Mouse (Mus musculus) ES-Bruce4 (cell line): ENCODE data around the gene Szt2. TPM values are rescaled to one million over a fixed set of nuclear protein-coding genes. Genes with fewer than 3 reads are reported as not detected.

ENCODE experiments used
- H3K27ac ChIP-seq: 2 replicates; pipeline ENCODE4 v1.5.1; 2012; ENCODE audit warnings: low read length, inconsistent platforms; ENCODE audit not compliant: insufficient read depth
- H3K27me3 ChIP-seq: 2 replicates; pipeline ENCODE4 v1.6.1; 2012; ENCODE audit warnings: mild to moderate bottlenecking, low read length, inconsistent platforms; ENCODE audit not compliant: control insufficient read depth, poor library complexity, insufficient read depth, severe bottlenecking
- H3K36me3 ChIP-seq: 2 replicates; pipeline ENCODE4 v1.6.1; 2012; ENCODE audit warnings: inconsistent platforms, mild to moderate bottlenecking, low read length, moderate library complexity; ENCODE audit not compliant: control insufficient read depth, poor library complexity, insufficient read depth, severe bottlenecking
- H3K4me1 ChIP-seq: one replicate; pipeline ENCODE4 v1.8.1; 2011; ENCODE audit warnings: low read length; ENCODE audit not compliant: control insufficient read depth, insufficient read depth
- H3K4me3 ChIP-seq: 2 replicates; pipeline ENCODE4 v1.5.1; 2011; ENCODE audit warnings: low read depth, mild to moderate bottlenecking, low read length
- H3K9ac ChIP-seq: 2 replicates; pipeline ENCODE4 v1.6.1; 2012; ENCODE audit warnings: low read depth, mild to moderate bottlenecking, inconsistent platforms; ENCODE audit not compliant: poor library complexity, severe bottlenecking
- H3K9me3 ChIP-seq: replicated peaks from 2 replicates; pipeline ENCODE4 v1.6.1; 2012; ENCODE audit warnings: mild to moderate bottlenecking, low read length, inconsistent platforms; ENCODE audit not compliant: control insufficient read depth, poor library complexity, insufficient read depth, severe bottlenecking
- CTCF ChIP-seq: IDR thresholded peaks from one replicate; pipeline ENCODE4 v1.8.1; 2011; ENCODE audit warnings: low read depth, low read length
- EP300 ChIP-seq: IDR thresholded peaks from 2 replicates; pipeline ENCODE4 v1.6.1; 2011; ENCODE audit warnings: low read depth, low read length; ENCODE audit not compliant: insufficient read depth
- POLR2A ChIP-seq: IDR thresholded peaks from one replicate; pipeline ENCODE4 v1.8.1; 2011; ENCODE audit warnings: low read length; ENCODE audit not compliant: insufficient read depth
- polyA plus RNA-seq: library from polyadenylated mRNA; stranded (reverse); fragments of >200 nt; gene quantifications from 2 replicates; pipeline ENCODE4 v1.2.4, GENCODE M21; 2011; ENCODE audit warnings: low read depth; ENCODE audit not compliant: missing spikeins, insufficient read depth, insufficient read length

The Szt2 gene
- polyA plus RNA-seq, 1 experiment = 17.2 TPM

DNA sequence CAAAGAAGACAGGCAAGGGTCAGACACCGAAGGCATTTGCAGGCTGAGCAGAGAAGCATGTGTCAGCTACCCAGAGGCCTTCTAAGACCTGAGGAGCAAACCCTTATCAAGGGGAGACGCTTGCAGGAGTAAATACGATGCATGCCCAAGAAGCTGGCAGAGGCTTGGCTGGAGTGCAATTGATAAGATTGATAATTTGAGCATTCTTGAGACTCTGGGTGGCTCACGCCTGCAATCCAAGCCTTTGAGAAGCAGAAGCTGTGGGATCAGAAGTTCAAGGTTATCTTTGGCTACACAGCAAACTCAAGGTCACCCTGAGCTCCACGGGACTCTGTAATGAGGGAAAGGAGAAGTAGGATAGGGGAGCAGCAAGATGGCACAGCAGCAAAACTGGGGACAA lies 7.2 kb downstream of the Szt2 start:
- H3K36me3 ChIP-seq = peaks cover 16% of the 10 kb centered on the region
- no peak for TF ChIP-seq CTCF
- TF ChIP-seq EP300 = no peak
- TF ChIP-seq POLR2A = no peak

DNA sequence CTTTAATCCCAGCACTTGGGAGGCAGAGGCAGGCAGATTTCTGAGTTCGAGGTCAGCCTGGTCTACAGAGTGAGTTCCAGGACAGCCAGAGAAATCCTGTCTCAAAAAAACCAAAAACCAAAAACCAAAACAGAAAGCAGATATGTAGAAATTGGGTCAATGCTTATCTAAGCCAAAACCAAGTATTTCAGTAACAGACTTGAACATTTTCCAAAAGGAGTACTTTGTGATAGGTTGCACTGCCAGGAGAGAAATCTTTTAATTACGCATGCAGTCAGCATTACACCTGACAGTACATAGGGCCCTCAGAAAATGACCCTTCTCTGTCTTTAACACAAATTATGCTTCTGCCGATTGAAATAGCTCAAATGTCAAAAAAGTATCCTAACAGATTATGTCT lies 7.7 kb downstream of the Szt2 start:
- Histone ChIP-seq H3K9me3 (no peaks in the 10 kb centered on the region), H3K36me3 (peaks cover 16% of the 10 kb centered on the region), H3K4me3 (no peak overlapping the region), H3K9ac (no peak overlapping the region), H3K4me1 (no peaks in the 10 kb centered on the region), H3K27ac (no peak overlapping the region), H3K27me3 (no peaks in the 10 kb centered on the region)
- TF ChIP-seq EP300 (no peak), POLR2A (no peak), CTCF (no peak)

More for the DNA sequence above, 7.2 kb downstream of the Szt2 start:
- Histone ChIP-seq H3K9me3 (no peaks in the 10 kb centered on the region), H3K27ac (no peak overlapping the region), H3K27me3 (no peaks in the 10 kb centered on the region), H3K4me3 (no peak overlapping the region), H3K9ac (no peak overlapping the region), H3K4me1 (no peaks in the 10 kb centered on the region)

DNA sequence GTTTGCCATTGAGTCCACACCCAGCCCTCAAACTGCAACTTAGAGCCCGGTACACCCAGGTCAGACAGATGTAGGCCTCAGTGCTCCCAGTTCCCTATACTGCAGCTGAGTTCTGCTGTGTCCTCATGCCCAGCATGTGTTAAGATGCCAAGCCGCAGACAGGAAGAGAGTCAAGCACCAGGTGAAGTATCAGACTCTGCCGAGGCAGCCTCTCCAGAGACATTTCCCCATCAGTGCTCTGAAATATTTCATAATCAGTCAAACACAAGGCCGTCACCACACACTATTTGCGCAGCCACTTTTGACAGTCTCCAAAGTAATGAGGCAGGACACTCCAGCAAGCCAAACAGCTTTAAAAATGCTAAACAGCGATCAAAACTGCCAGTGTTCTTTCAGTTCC lies 10.7 kb downstream of the Szt2 start:
- Histone ChIP-seq H3K36me3 (peaks cover 19% of the 10 kb centered on the region), H3K9ac (no peak overlapping the region)
- TF ChIP-seq POLR2A = no peak
- no peak for TF ChIP-seq CTCF
- TF ChIP-seq EP300 = no peak

DNA sequence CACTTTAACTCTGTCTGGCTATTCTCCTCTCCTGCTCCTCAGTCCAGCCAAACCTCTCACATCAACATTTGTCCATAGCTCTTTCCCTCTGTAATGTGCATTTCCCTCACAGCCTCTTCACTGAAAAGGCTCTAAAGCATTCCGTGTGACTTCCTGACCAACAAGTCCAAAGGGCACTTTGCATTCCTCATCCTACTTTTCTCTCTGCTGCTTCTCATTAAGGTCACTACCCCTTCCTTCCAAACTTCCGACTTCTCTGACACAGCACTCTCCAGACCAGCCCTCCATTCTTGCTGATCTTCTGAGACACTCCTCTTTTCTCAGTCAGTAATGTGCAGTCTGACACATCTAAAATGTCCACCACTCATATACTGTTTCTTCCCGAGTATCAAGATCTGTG lies 12.6 kb downstream of the Szt2 start:
- Histone ChIP-seq H3K4me3 (no peak overlapping the region), H3K27me3 (no peaks in the 10 kb centered on the region), H3K27ac (no peak overlapping the region), H3K36me3 (peaks cover 20% of the 10 kb centered on the region), H3K9ac (no peak overlapping the region), H3K4me1 (no peaks in the 10 kb centered on the region), H3K9me3 (no peaks in the 10 kb centered on the region)
- TF ChIP-seq POLR2A (no peak), CTCF (no peak), EP300 (no peak)

More for the DNA sequence above, 10.7 kb downstream of the Szt2 start:
- Histone ChIP-seq H3K4me3 (no peak overlapping the region), H3K27ac (no peak overlapping the region), H3K27me3 (no peaks in the 10 kb centered on the region), H3K9me3 (no peaks in the 10 kb centered on the region), H3K4me1 (no peaks in the 10 kb centered on the region)

DNA sequence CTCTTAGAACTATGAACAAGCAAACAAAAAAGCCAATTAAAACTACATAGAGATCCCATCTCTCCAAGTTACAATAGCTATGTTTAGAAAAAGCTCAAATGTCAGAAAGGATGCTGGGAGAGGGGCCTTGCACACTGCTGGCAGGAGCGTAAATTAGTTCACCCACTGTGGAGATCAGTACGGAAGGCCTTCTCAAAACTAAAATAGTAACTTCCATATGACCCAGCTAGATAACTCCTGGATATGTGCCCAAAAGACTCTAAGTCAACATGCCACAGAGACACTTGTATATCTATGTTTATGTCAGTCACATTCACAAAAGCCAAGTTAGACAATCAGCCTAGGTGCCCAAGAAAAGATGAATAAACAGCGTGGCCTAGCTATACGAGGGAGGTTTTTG lies 13.8 kb downstream of the Szt2 start:
- H3K27ac ChIP-seq = no peak overlapping the region
- H3K4me3 ChIP-seq = no peak overlapping the region
- TF ChIP-seq EP300 = no peak
- no peak for TF ChIP-seq POLR2A
- no peak for TF ChIP-seq CTCF
- H3K36me3 ChIP-seq = peaks cover 23% of the 10 kb centered on the region
- no peaks in the 10 kb centered on the region for H3K27me3 ChIP-seq
- no peaks in the 10 kb centered on the region for H3K9me3 ChIP-seq
- H3K9ac ChIP-seq = no peak overlapping the region
- no peaks in the 10 kb centered on the region for H3K4me1 ChIP-seq

DNA sequence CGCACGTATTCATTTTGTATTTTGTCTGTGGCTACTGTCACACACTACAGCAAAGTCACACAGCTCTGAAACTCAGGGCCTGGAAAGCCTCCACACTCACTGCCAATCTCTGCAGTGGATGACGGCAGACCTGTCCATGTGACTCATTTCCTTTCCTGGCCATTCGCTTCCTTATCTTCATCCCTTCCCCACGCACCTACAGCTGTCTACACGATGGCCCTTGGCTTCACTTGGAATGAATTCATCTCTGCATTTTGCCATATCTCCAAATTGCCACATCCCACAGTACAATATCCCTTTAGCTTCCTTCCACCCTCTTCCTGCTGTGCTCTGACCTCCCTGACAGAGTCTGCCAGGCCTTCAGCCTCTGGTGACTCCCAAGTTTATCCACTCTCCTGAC lies 14.6 kb downstream of the Szt2 start:
- TF ChIP-seq EP300 (no peak), POLR2A (no peak), CTCF (no peak)
- H3K9me3 ChIP-seq = no peaks in the 10 kb centered on the region
- H3K27me3 ChIP-seq = no peaks in the 10 kb centered on the region
- H3K4me1 ChIP-seq = no peaks in the 10 kb centered on the region
- no peak overlapping the region for H3K4me3 ChIP-seq
- H3K27ac ChIP-seq = no peak overlapping the region
- no peak overlapping the region for H3K9ac ChIP-seq
- H3K36me3 ChIP-seq = peaks cover 21% of the 10 kb centered on the region
